22 mouse cellular contexts compared by ENCODE assay signal in genomic region chr4:93669050-93669449, GRCm38 (mm10).
"Had no signal": no experiment of that assay in that cellular context is flagged by ENCODE, and none has a peak within 500 bp of the region (broad histone marks: within the 10 kb centered on the region; RNA-seq: fewer than 3 reads in every experiment).

No protein-coding gene starts in this region.

- H3K27me3 ChIP-seq: heart, embryonic 12.5 days; hindbrain, embryonic 13.5 days; hindbrain, embryonic 15.5 days; kidney, embryonic 15.5 days; limb, embryonic 13.5 days; limb, embryonic 15.5 days; liver, embryonic 12.5 days had no signal

- DNase-seq: gastrocnemius, postnatal 14 days; gastrocnemius, postnatal 36 days; heart, adult 18-20 months; heart, postnatal 10 days; heart, postnatal 36 days; kidney, adult 11 months; kidney, postnatal 14 days; kidney, postnatal 36 days; layer of hippocampus, adult 9-11 months; layer of hippocampus, postnatal 36 days; left cerebral cortex, postnatal 4 days had no signal

- H3K9ac ChIP-seq: heart, embryonic 12.5 days; hindbrain, embryonic 13.5 days; hindbrain, embryonic 15.5 days; kidney, embryonic 15.5 days; limb, embryonic 13.5 days; limb, embryonic 15.5 days; liver, embryonic 12.5 days had no signal

- H3K27ac ChIP-seq: heart, embryonic 10.5 days; hindbrain, embryonic 13.5 days; hindbrain, embryonic 15.5 days; hindbrain, postnatal 0 days; kidney, embryonic 15.5 days; kidney, postnatal 0 days; limb, embryonic 13.5 days; limb, embryonic 15.5 days; liver, embryonic 12.5 days had no signal

- ATAC-seq: hindbrain, postnatal 0 days; intestine, embryonic 16.5 days; liver, embryonic 12.5 days had no signal

- H3K4me3 ChIP-seq: heart, embryonic 10.5 days; heart, embryonic 12.5 days; hindbrain, embryonic 13.5 days; hindbrain, embryonic 15.5 days; kidney, embryonic 15.5 days; limb, embryonic 13.5 days; limb, embryonic 15.5 days; liver, embryonic 12.5 days had no signal

- H3K4me1 ChIP-seq: heart, embryonic 10.5 days; heart, embryonic 12.5 days; hindbrain, embryonic 13.5 days; hindbrain, embryonic 15.5 days; kidney, embryonic 15.5 days; limb, embryonic 13.5 days; limb, embryonic 15.5 days; liver, embryonic 12.5 days had no signal

- H3K4me2 ChIP-seq: heart, embryonic 12.5 days; hindbrain, embryonic 13.5 days; hindbrain, embryonic 15.5 days; kidney, embryonic 15.5 days; limb, embryonic 13.5 days; limb, embryonic 15.5 days; liver, embryonic 12.5 days had no signal

- H3K9me3 ChIP-seq: heart, embryonic 10.5 days; heart, embryonic 12.5 days; hindbrain, embryonic 13.5 days; hindbrain, embryonic 15.5 days; kidney, embryonic 15.5 days; limb, embryonic 13.5 days; limb, embryonic 15.5 days; liver, embryonic 12.5 days had no signal

- H3K36me3 ChIP-seq: heart, embryonic 10.5 days; heart, embryonic 12.5 days; hindbrain, embryonic 13.5 days; hindbrain, embryonic 15.5 days; kidney, embryonic 15.5 days; limb, embryonic 13.5 days; limb, embryonic 15.5 days; liver, embryonic 12.5 days had no signal
